Mouse (Mus musculus) MEL (cell line): ENCODE results near the gene Pola1.

ENCODE experiments used
- CTCF ChIP-seq, 3 experiments: IDR thresholded peaks in 2 of 3; conservative IDR thresholded peaks in 1 of 3; 2 replicates each; pipeline ENCODE4 v1.5.1; 2011 to 2012; ENCODE audit warnings: low read length in 3 of 3, low read depth in 2 of 3, mild to moderate bottlenecking in 2 of 3, improper control_type of control experiment in 1 of 3, inconsistent platforms in 1 of 3, mixed read lengths in 1 of 3, moderate library complexity in 1 of 3; ENCODE audit not compliant: control insufficient read depth in 1 of 3, insufficient read depth in 1 of 3, poor library complexity in 1 of 3, severe bottlenecking in 1 of 3
- USF1 ChIP-seq: IDR thresholded peaks from 2 replicates; pipeline ENCODE4 v1.6.1; 2014; ENCODE audit warnings: low read depth, mild to moderate bottlenecking, inconsistent platforms, low read length, improper control_type of control experiment, moderate library complexity

DNA sequence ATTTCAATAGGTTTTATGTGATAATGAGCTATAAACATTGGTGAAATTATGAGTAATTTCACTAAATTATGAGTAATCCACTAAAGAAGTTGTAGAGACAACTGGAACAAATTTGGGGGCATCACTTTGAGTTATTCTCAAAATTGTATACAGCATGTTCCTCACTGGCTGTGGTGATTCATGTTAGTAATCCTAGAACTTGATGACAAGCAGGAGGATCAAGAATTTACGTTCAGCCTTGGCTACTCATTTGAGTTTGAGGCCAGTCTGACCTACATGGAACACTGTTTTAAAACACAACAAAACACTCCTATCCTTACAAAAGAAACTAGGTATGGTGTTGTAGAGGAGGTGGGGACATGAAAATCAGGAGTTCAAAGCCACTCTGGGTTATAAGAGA lies 310.6 kb downstream of the Pola1 start:
- no peak for TF ChIP-seq USF1
- TF ChIP-seq CTCF (IDR thresholded peaks at IDR 0.05 in 2 of 3, conservative IDR thresholded peaks at IDR 0.05 in 1 of 3; ENCODE audit: control insufficient read depth in 1 of 3, insufficient read depth in 1 of 3, low read depth in 2 of 3, low read length in 3 of 3, poor library complexity in 1 of 3, severe bottlenecking in 1 of 3), result no peak
